Mouse (Mus musculus): ENCODE measurements around the gene Runx1. TPM values are rescaled to one million over a fixed set of nuclear protein-coding genes. Genes with fewer than 3 reads are reported as not detected.

The Runx1 gene
- polyA plus RNA-seq, 1 experiment from 2014 or later: 2.1 TPM

DNA sequence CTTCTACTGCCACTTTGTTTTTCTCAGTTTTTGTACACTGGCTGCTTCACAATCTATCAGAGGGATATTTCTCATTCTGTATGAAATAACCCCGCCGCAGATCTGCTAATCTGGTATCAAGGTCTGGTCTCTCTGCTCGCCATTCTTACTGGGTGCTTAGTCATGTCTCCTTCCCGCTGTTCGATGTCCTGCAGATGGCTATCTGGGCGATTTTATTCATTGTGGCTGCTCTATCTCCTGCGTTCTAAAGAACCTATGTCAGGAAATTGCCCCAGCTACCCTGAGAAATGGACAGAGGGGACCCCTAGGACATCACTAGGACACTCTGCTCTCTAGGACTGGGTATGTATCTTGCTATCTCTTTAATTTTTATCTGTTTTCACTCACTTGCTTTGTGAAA, 135.2 kb downstream of the Runx1 start:
- Histone ChIP-seq H3K27ac (no peak overlapping the region), H3K4me2 (no peak overlapping the region), H3K9ac (no peak overlapping the region), H3K9me3 (replicated peaks) (no peaks in the 10 kb centered on the region), H3K27me3 (peaks cover 75% of the 10 kb centered on the region), H3K4me3 (replicated peaks) (no peak overlapping the region), H3K4me1 (peaks cover 13% of the 10 kb centered on the region), H3K36me3 (no peaks in the 10 kb centered on the region)
- WGBS: 78% methylated on average over 7 of the region's 7 CpGs
- ATAC-seq (replicated peaks; ENCODE audit: low FRiP score): no peak

DNA sequence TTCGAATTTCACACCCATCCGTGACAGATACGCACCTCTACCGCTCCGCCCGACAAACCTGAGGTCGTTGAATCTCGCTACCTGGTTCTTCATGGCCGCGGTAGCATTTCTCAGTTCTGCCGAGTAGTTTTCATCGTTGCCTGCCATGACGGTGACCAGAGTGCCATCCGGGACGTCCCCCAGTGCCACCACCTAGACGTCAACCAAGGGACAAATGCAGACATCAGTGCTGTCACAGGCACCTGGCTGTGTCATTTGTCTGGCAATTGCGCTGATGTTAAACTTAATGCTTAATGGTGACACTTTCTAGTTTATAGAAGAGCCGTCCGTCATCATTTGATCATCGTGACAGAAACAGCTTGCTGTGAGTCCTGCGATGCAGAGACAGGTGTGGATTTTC, 137.0 kb downstream of the Runx1 start:
- ATAC-seq (replicated peaks; ENCODE audit: low FRiP score): no peak
- 93% methylated on average over 21 of the region's 21 CpGs for WGBS
- Histone ChIP-seq H3K4me2 (no peak overlapping the region), H3K9me3 (replicated peaks) (no peaks in the 10 kb centered on the region), H3K4me3 (replicated peaks) (no peak overlapping the region), H3K36me3 (no peaks in the 10 kb centered on the region), H3K27ac (no peak overlapping the region), H3K27me3 (peaks cover 68% of the 10 kb centered on the region), H3K9ac (no peak overlapping the region), H3K4me1 (peaks cover 7% of the 10 kb centered on the region)

DNA sequence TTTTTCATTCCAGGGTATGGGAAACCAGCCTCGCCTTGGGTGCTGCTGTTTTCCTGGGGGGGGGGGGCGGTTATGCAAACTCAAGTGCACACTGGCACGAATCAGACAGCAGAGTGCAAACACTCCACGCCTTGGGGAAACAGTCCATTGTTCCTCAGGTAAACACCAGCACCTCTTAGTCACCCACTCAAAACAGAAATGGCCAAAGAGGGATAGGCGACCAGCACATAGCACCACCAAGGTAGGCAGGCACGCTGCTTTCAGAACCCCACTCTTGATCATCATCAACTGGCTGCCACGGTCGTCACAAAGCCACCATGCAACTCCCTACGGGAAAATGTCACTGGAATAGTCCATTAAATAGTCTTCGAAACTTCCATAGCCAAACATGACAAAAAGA, 139.0 kb downstream of the Runx1 start:
- WGBS: 94% methylated on average over 10 of the region's 10 CpGs
- no peak overlapping the region for H3K4me2 ChIP-seq
- no peak overlapping the region for H3K4me3 ChIP-seq (replicated peaks)
- no peaks in the 10 kb centered on the region for H3K36me3 ChIP-seq
- peaks cover 11% of the 10 kb centered on the region for H3K4me1 ChIP-seq
- no peak overlapping the region for H3K9ac ChIP-seq
- H3K27me3 ChIP-seq: peaks cover 51% of the 10 kb centered on the region
- H3K27ac ChIP-seq: no peak overlapping the region
- ATAC-seq (replicated peaks; ENCODE audit: low FRiP score): no peak
- no peaks in the 10 kb centered on the region for H3K9me3 ChIP-seq (replicated peaks)

DNA sequence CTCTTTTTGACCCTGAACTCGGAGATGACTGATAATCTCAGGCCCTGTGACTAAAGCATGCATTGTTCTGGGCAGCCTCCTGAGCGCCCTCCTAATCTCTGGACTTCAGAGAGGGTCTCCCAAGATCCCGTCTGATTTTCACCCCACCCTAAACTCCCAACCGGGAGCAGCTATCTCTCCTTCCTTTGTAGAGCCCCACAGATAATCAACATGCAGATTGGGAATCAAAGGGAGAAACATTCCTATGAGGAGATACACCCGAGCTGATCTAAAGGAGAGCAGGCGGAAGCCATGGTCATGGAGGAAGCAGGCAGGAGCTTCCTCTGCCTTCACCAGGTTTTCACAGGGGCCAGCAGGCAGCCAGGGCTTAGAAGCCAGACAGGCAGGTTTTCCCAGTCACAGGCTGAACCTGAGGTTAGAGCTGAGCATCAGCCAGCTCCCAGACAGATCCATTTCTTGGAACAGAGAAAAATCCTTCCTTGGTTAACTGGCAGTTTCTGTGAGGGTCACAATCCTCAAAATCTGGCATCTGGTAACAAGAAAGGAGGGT, 140.1 kb downstream of the Runx1 start:
- H3K9ac ChIP-seq: no peak overlapping the region
- no peaks in the 10 kb centered on the region for H3K9me3 ChIP-seq (replicated peaks)
- peaks cover 42% of the 10 kb centered on the region for H3K27me3 ChIP-seq
- H3K27ac ChIP-seq: no peak overlapping the region
- peaks cover 11% of the 10 kb centered on the region for H3K4me1 ChIP-seq
- ATAC-seq (replicated peaks; ENCODE audit: low FRiP score): no peak
- 44% methylated on average over 6 of the region's 6 CpGs for WGBS
- no peak overlapping the region for H3K4me3 ChIP-seq (replicated peaks)
- H3K4me2 ChIP-seq: no peak overlapping the region
- H3K36me3 ChIP-seq: no peaks in the 10 kb centered on the region

DNA sequence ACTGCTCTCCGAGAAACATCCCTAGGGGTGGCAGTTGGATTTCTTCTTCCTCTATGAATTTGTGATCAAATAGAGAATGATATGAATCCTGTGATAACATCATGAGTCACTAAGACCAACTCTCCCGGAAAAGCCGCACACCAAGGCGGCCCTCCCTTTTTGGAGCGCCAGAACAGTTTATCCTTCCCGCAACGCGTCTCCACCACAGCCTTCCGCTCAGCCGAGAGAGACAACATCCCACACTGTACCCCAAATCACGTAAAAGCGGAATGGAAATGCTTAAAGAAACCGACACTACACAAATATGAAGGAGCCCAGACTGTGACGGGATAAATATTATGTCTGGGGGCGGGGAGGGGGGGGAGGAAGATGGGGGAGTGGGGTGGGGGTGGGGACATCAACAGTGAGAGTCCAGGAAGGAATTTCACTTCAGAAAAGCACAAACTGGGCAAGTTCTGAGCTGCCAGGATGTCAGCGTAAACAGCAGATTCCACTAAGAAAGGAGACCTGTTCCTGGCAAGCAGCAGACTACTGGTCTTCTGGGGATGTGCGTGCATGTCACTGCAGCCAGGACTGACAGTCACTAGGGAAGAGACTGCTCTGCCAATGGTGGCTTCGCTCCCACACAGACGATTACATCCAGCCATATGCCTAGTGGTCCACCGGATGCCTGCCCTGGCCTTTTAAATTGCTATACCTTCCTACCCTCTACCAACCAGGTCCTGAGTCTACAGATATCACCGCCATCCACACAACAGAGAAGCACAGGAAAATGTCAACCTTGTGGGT, 141.3 kb downstream of the Runx1 start:
- Histone ChIP-seq H3K27ac (no peak overlapping the region), H3K9ac (no peak overlapping the region), H3K4me1 (peaks cover 11% of the 10 kb centered on the region), H3K4me2 (peak overlapping the region; percentile 13; the same call in 1 of the 2 replicates), H3K9me3 (replicated peaks) (no peaks in the 10 kb centered on the region), H3K4me3 (replicated peaks) (no peak overlapping the region), H3K36me3 (no peaks in the 10 kb centered on the region), H3K27me3 (peaks cover 30% of the 10 kb centered on the region)
- no peak for ATAC-seq (replicated peaks; ENCODE audit: low FRiP score)
- 53% methylated on average over 21 of the region's 21 CpGs for WGBS

DNA sequence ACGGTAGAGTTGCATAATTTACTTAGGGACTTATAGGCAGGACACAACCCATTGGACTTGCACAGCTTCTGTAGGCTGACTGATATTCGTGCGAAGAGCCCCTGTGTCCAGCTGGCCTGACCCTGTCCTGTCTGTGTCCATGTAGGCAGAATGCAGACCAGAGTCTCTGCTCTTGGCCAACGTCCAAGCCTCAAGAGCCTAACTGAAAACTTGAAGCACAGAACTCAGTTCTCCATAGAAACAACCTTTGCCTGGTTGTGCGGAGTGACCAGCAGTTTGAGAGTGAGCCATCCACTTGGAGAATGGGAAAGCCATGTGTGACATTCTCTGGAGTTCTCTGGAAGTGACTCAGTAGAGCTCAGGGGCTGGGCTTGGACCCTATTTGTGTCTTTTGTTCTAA, 149.3 kb downstream of the Runx1 start:
- Histone ChIP-seq H3K36me3 (no peaks in the 10 kb centered on the region), H3K27ac (no peak overlapping the region), H3K4me3 (replicated peaks) (no peak overlapping the region), H3K9ac (no peak overlapping the region), H3K4me2 (no peak overlapping the region), H3K9me3 (replicated peaks) (no peaks in the 10 kb centered on the region), H3K4me1 (0 out of 2 replicates have a peak, but pooled peaks cover 2% of the 10 kb centered on the region), H3K27me3 (peaks cover 3% of the 10 kb centered on the region; the same call in 1 of the 2 replicates)
- 84% methylated on average over 5 of the region's 5 CpGs for WGBS
- ATAC-seq (replicated peaks; ENCODE audit: low FRiP score): no peak

DNA sequence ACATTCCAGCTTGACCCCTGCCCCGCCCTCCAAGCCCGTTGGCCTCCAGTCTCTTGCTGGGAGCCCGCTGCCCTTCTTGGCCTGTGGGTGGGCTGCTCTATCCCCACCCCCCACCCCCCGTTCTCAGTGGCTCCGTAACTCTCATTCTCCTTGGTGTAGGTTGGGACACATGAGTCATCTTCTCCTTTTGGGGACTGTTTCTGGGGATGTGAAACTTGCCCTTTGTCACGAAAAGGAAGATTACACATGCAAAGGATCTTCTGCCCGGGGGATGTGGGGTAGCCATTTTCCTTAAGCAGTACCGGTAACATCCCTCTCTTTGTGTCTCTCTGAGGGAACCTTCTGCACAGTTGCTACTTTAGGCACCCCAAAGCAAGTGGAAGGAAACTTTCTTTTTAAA, 150.3 kb downstream of the Runx1 start:
- WGBS: 63% methylated on average over 8 of the region's 8 CpGs
- Histone ChIP-seq H3K4me2 (no peak overlapping the region), H3K9ac (no peak overlapping the region), H3K4me1 (0 out of 2 replicates have a peak, but pooled peaks cover 2% of the 10 kb centered on the region), H3K27me3 (peaks cover 3% of the 10 kb centered on the region; the same call in 1 of the 2 replicates), H3K9me3 (replicated peaks) (no peaks in the 10 kb centered on the region), H3K4me3 (replicated peaks) (no peak overlapping the region), H3K27ac (no peak overlapping the region), H3K36me3 (no peaks in the 10 kb centered on the region)
- no peak for ATAC-seq (replicated peaks; ENCODE audit: low FRiP score)

DNA sequence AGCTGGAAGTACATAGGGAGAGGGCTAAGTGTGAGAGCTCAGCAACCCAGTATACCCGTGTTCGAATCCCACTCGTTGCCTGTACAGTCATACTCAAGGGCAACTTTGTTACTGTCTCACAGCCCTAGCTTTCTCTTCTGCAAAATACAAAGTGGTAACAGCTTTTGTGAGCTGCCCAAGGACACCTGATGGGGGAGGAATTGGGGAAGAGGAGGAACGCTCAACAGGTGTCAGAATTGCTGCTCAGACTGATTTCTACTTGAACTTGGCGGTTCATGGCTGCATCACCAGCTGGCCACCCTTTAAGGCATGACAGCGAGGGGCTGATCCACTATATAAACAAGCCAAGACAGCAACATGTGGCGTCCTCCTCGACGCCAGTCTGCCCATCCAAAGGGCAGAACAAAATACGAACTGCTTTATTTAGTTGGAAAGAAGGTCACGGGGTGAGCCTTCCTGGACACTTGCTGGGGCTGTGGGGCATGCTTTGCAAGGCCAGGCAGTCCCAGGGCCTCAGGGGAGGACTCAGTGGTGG, 151.0 kb downstream of the Runx1 start:
- Histone ChIP-seq H3K27me3 (peaks cover 3% of the 10 kb centered on the region; the same call in 1 of the 2 replicates), H3K9me3 (replicated peaks) (no peaks in the 10 kb centered on the region), H3K27ac (no peak overlapping the region), H3K9ac (no peak overlapping the region), H3K4me1 (0 out of 2 replicates have a peak, but pooled peaks cover 2% of the 10 kb centered on the region), H3K4me3 (replicated peaks) (no peak overlapping the region), H3K4me2 (no peak overlapping the region), H3K36me3 (no peaks in the 10 kb centered on the region)
- ATAC-seq (replicated peaks; ENCODE audit: low FRiP score): no peak
- WGBS: 63% methylated on average over 11 of the region's 11 CpGs

DNA sequence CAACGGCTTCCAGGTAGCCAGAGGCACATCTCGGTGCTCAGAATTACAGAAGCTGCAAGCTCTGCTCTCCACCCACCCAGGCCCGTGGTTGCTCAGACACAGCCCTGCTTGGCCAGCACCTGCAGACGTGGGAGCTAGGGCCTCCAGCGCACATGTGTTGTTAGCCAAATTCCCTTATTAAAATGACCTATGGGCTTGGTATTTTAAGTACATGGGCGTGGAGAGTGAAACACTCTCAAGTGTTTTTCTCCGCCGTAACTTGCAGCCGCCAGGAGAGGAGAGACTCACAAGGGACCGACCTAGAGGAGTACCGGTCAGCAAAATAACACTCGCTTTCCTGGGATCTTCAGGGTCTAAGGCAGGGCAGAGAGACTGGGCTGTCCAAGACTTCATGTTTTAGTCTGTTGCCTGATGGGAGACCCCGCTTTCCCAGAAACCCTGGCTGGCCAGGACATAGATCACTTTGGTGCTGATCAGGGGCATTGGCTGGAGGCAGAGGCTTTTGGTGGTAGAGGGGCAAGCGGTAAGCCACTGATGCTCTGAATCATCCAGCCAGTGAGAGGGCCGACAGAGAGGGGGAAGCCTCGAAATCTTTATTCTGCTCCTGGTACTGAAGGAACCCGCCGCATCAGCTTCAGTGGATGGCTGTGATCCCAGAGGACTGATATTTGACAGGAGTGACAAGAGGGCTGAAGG, 151.7 kb downstream of the Runx1 start:
- no peaks in the 10 kb centered on the region for H3K36me3 ChIP-seq
- no peak for ATAC-seq (replicated peaks; ENCODE audit: low FRiP score)
- 0 out of 2 replicates have a peak, but pooled peaks cover 2% of the 10 kb centered on the region for H3K4me1 ChIP-seq
- H3K9ac ChIP-seq: no peak overlapping the region
- H3K4me3 ChIP-seq (replicated peaks): no peak overlapping the region
- WGBS: 54% methylated on average over 18 of the region's 18 CpGs
- H3K27ac ChIP-seq: no peak overlapping the region
- no peak overlapping the region for H3K4me2 ChIP-seq
- H3K9me3 ChIP-seq (replicated peaks): no peaks in the 10 kb centered on the region
- H3K27me3 ChIP-seq: peaks cover 3% of the 10 kb centered on the region; the same call in 1 of the 2 replicates

DNA sequence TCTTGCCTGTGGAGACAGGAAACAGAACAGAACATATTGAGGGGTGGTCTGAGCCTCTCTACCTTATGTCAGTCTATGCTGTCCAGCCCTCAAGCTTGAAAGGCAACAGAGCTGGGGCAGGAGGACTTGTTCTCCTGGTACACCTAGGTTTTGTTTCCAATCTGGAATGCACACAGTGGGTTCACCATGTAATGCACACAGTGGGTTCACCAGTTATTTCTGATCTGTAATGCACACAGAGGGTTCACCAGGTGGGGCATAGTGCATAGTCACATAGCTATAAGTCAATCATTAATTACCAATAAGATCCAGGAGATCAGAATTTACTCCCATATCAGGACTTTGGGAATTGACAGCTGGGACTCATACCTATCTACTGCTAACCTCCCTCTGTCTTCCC, 157.1 kb downstream of the Runx1 start:
- ATAC-seq (replicated peaks; ENCODE audit: low FRiP score): no peak
- Histone ChIP-seq H3K9ac (no peak overlapping the region), H3K4me2 (no peak overlapping the region), H3K27me3 (no peaks in the 10 kb centered on the region; the same call in 1 of the 2 replicates), H3K36me3 (no peaks in the 10 kb centered on the region), H3K4me1 (no peaks in the 10 kb centered on the region), H3K4me3 (replicated peaks) (no peak overlapping the region), H3K27ac (no peak overlapping the region), H3K9me3 (replicated peaks) (no peaks in the 10 kb centered on the region)

DNA sequence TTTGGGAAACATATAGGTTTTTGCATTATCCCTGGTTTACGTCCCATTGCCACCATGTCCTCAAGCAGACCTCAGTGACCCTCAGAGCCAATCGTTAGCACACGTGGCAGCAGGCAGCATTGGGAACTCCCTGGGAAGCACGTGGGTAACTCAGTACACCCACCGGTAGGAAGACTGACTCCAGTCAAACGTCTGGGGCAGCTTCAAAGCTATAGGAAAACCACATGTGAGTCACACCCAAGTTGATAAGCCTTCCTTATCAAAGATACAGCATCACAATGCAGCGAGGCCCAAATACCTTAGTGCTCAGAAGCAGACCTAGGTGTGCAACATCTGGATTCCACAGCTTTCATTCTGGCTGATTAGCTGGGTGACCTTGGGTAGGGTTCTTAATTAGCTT, 164.2 kb downstream of the Runx1 start:
- Histone ChIP-seq H3K4me2 (no peak overlapping the region), H3K27ac (no peak overlapping the region), H3K9me3 (replicated peaks) (no peaks in the 10 kb centered on the region), H3K4me3 (replicated peaks) (no peak overlapping the region), H3K4me1 (no peaks in the 10 kb centered on the region), H3K9ac (no peak overlapping the region), H3K36me3 (no peaks in the 10 kb centered on the region), H3K27me3 (peaks cover 2% of the 10 kb centered on the region; the same call in 1 of the 2 replicates)
- no peak for ATAC-seq (replicated peaks; ENCODE audit: low FRiP score)
- WGBS: 79% methylated on average over 7 of the region's 7 CpGs

DNA sequence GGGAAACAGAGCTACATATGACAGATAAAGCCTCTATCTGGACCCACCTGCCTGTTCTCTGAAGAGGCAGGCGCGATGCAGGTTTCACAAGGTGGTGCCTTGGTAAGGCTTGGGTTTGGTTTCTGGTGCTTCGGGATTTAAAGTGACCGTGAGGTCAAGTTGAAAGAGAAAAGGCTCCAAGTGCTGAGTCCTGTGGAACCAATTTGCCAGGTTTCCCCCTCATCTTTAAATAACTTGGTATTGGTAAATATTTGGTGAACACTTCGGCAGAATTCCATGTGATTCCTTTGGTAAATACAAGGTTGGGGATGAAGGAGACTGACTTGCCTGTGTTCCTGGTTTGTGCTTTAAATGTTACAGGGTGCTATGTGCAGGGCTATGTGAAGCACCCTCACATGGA, 169.2 kb downstream of the Runx1 start:
- ATAC-seq (replicated peaks; ENCODE audit: low FRiP score): no peak
- 94% methylated on average over 5 of the region's 5 CpGs for WGBS
- Histone ChIP-seq H3K27me3 (peaks cover 2% of the 10 kb centered on the region; the same call in 1 of the 2 replicates), H3K4me1 (peaks cover 29% of the 10 kb centered on the region), H3K9ac (no peak overlapping the region), H3K36me3 (no peaks in the 10 kb centered on the region), H3K4me2 (no peak overlapping the region), H3K4me3 (replicated peaks) (no peak overlapping the region), H3K27ac (no peak overlapping the region), H3K9me3 (replicated peaks) (no peaks in the 10 kb centered on the region)
